Mouse (Mus musculus) regulatory T cell (primary cell): ENCODE measurements around the gene Dmrtc2.

ENCODE experiments used
- in situ Hi-C: fragments of 300-600 bp; cut with MboI, MseI; formaldehyde crosslinking; loops from one replicate; pipeline ENCODE4 v1.15.1; 2025; ENCODE audit warnings: high pct_unique_total_duplicates

Dmrtc2 gene

GRCm38 (mm10) chr7:24901842-24902241 lies 32.0 kb downstream of the Dmrtc2 start:
- in situ Hi-C loops: no loop called here

GRCm38 (mm10) chr7:24902264-24902629 lies 32.4 kb downstream of the Dmrtc2 start:
- in situ Hi-C loops: no loop called here

DNA sequence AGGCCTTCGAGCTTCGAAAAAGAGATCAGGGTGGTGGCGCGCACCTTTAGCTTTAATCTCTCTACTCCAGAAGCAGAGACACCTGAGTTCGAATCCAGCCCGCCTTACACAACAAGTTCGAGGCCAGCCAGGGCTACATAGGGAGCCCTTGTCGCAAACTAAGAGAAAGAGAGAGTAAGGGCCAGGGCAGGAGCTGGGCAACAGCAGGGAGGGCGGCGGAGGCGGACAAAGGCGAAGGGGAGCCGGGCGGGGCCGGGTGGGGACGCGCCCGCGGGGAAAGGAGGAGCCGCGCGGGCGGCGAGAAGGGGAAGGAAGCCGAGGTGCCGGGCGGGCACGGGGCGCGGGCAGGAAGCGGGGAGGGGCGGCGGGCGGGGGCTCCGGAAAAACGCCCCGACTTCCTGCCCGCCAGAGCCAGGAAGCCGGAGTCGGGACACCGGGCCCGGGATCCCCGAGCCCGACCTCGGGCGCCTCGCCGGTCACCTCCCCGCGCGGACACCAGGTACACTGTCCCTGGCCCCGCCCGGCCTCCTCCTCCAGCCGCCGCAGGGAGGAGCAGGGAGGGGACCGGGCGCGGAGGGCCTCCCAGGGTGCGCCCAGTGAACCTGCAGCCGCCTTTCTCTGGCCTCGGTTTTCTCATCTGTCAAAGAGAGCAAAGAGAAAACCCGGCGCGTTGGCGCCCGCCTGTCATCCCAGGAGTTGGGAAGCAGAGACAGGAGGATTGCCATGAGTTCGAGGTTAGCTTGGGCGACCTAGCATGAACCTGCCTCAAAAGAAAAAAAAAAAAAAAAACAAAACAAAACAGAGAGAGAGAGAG lies 33.0 kb downstream of the Dmrtc2 start, which contains the start of gene Arhgef1:
Gene Arhgef1, plus strand, starts transcription at position 283 of the 814 bp plus-strand sequence.
- in situ Hi-C loops: no loop called here

- in situ Hi-C loops: no loop called here
Measured at GRCm38 (mm10) chr7:24903444-24903825, 33.6 kb downstream of the Dmrtc2 start.

DNA sequence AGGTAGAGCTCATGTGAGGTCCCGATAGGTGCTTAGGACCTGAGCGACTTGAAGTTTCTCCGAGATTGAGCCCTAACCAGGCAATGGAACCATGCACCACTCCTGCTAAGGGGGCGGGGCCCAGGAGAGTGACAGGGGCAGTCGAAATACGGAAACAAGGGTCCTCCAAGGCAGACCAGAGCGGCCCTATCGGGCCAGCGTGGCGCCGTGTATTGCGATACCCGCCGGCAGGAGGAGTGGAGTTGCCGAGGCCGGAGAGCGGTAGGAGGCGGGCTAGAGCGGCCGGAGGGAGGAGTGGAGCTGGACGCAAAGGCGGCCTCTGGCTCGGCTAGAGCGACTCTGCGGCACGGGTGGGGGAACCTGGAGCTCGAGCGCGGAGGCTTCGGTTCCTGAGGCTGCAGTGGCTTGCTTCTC lies 34.2 kb downstream of the Dmrtc2 start:
- in situ Hi-C loops: no loop called here

DNA sequence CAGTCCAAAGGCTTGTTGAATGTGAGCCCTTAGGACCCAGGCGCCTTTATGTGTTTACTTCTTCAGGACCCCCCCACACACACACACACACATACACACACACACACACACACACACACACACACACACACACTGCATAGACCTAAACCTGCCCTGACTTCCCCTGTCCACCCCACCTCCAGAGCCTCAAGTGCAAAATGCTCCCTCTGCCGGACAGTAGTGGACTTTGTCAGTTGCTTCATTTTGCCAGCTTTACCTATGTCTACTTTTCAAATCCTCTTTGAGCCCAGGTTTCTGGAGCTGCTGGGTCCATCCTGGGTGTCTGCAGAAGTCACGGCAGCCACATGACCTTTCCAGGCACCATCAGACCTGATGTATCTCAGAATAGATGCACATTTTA lies 35.1 kb downstream of the Dmrtc2 start:
- in situ Hi-C loops: no loop called here

DNA sequence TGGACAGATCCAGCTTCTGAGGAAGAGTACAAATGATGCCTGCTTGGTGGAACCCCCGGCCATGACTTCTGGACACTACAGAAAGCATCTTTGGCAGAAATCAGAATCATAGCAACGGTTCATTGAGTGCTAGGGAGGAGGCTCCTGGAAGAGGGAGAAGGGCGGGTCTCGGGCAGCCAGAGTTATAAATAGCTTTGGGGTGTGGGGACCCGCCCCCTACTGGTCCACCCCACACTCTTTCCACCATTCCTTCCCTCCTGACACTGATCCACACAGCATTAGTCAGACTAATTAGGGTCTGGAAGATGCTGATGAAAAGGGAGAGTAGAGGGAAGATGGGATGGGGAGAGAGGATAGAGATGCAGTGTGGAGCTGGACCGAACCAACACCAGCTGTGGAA lies 36.7 kb downstream of the Dmrtc2 start:
- in situ Hi-C loops: no loop called here

DNA sequence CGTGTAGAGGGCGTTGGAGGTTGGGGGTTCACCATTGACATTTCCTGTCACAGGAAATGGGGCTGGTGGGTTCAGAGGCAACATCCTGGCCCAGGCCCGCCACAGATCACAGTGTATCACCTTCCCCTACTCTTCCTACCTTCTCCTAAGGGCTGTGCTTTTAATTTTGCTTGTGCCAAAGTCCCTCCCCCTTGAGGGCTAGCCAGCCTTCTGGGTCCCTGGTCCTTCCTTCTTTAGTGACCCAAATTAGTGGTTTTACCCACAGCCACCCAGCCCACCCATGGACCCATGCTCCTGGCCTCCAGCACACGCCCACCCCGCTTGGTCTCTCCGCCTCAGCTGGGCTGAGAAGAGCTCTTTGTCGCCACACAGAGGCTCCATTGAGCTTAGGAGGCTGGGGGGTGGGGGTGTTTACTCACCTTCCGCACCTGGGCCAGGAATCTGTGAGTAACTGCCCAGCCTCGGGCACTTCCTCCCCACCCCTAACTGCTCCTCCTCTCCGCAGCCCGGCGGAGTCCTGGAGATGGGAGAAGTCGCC lies 37.4 kb downstream of the Dmrtc2 start:
- in situ Hi-C loops: no loop called here

GRCm38 (mm10) chr7:24912480-24912879 lies 42.6 kb downstream of the Dmrtc2 start:
- in situ Hi-C loops: no loop called here

- in situ Hi-C loops: no loop called here
Measured at GRCm38 (mm10) chr7:24918763-24919323, 49.0 kb downstream of the Dmrtc2 start.

DNA sequence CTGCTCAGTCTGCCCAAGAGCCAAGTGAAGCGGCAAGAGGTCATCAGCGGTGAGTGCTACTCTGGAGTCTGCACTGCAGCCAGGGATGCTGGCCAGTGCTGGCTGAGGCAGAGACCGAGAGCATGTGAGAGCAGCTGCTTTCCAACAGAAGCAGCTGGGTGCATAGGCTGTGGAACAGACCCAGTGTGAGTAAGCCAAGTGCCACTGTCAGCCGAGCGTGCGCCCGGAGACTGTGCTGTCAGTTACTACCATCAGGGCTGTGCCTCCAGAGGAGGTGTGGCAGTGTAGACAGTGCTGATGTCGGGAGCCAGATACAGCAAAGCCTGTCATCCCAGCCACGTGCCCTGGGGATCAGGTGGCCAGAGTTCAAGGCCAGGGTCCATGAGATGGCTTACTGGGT lies 49.9 kb downstream of the Dmrtc2 start:
- in situ Hi-C loops: no loop called here
